Mouse (Mus musculus): ENCODE results near the gene Rnf217.

- no peak for TF ChIP-seq POLR2A (IDR thresholded peaks at IDR 0.05; ENCODE audit: control insufficient read depth, extremely low read depth, insufficient read depth, low read length, poor library complexity)
- no peak for TF ChIP-seq CTCF (IDR thresholded peaks at IDR 0.05; ENCODE audit: borderline replicate concordance, control insufficient read depth, extremely low read depth, insufficient read depth, low read length, poor library complexity)
These were observed 5.1 kb downstream of the Rnf217 start for GRCm38 (mm10) chr10:31603855-31604254.
